Mouse (Mus musculus): ENCODE measurements at regions not wholly inside any gene's neighbourhood (a gene's known extent, or its start where the extent isn't known, plus 50 kb on each side); places are given as distances from the start of the nearest gene placed in this dataset.

GRCm38 (mm10) chr8:42614077-42614476 lies 527.2 kb downstream of the Triml1 start:
- DNase-seq (ENCODE audit: low spot score in 2 of 2): peak; percentile 2 to 10

GRCm38 (mm10) chr8:42596639-42597038 lies 544.6 kb downstream of the Triml1 start:
- DNase-seq (ENCODE audit: low spot score in 2 of 2): no peak

Data from left cerebral cortex, adult 8-10 months (tissue).